Mouse (Mus musculus) urinary bladder, adult 18-20 months (tissue): Measurements from ENCODE around the gene Astn1.

Experiments
- DNase-seq, 2 experiments: peaks; one replicate each; pipeline ENCODE4 v3.0.0; 2022; ENCODE audit warnings: low spot score in 2 of 2, mixed read lengths in 2 of 2

The Astn1 gene

DNA sequence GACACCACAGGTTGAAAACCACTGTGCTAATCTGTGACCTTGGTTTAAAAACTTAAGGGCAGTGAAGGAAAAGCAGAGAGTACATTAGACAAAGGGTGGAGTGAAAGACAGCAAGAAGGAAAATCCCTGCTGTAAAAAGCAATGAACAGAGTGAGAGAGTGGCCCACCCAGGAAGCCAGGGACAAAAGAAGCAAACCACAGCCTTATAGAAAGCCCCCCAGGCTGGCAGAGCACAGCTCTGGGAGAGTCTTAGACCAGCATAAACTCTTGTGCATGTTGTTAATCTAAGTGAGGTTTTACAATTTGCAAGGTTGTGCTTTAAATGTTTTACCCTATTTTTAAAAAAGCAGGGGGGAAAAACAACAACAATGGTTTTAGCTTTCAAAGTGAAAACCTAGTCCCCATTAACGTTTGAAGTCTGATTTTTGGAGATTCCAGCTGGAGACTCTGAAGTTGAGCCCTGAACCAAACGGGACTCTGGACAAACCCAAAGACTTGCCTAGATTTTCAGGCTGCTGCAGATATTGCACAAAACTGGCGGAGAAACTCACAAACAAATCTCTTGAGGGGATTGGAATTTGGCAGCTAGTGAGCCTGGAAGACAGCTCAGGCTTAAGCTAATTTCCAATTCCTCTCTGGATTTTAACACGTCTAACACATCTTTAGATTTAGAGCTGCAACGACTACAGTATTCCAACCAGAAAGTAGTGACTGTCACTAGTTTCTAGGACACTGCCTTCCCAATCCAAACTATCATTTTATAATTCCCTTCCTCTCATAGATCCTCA is 377.3 kb downstream of the Astn1 start:
- DNase-seq: peak in 1 of 2 experiments; percentile 23

DNA sequence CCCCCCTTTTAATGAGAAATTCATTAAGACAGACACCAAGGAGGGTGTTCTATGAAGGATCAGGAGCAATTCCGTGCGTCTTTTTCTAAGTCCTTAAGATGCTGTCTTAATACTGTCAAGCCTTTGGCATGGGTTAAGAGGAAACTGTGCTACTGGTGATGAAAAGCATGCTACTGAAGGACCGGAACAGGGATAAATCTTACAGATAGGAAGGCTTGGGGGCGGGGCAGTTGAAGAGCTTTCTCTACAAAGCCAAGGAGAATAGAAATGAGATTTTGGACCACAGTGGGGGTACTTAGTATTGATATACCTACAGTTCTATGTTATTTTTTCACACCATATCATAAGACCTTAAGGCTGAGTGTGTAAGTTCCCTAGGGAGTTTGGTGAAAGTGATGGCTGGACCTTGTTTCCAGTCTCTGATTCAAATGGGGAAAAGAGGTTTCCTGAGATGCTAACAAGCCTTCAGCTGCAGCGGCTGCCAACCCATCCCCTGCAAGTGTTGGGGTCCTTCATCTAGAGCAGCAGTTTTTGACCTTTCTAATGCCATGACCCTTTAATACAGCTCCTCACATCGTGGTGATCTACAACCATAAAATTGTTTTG is 378.2 kb downstream of the Astn1 start:
- DNase-seq: no peak

DNA sequence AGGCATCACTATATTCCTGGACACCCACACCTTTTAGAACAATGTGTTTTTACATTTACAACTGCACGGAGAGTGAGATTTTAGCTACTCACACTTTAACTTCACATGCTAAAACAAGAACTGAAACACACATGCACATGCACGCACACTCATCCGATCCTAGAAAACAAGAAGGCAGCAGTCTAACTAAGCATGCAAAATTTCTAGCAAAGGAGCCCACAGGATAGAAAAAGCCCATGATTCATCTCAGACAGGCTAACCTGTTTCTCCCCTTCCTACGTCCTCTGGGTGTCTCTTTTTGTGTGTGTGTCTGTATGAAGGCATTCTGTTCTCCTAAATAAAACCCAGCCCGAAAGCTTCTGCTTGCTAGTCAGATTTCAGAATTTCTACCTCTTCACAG is 378.9 kb downstream of the Astn1 start:
- no peak for DNase-seq
